Mouse (Mus musculus): ENCODE data around the gene Tmem145.

Tmem145 gene

GRCm38 (mm10) chr7:25275555-25276298 is 30.2 kb upstream of the Tmem145 start:
- DNase-seq (ENCODE audit: low spot score): no peak

GRCm38 (mm10) chr7:25277405-25277804 is 28.5 kb upstream of the Tmem145 start:
- DNase-seq (ENCODE audit: low spot score): no peak

GRCm38 (mm10) chr7:25277998-25278340 is 27.9 kb upstream of the Tmem145 start:
- DNase-seq (ENCODE audit: low spot score): no peak

- DNase-seq (ENCODE audit: low spot score): peak; percentile 86
These were observed 27.4 kb upstream of the Tmem145 start for GRCm38 (mm10) chr7:25278341-25279075.

GRCm38 (mm10) chr7:25279076-25279860 is 26.6 kb upstream of the Tmem145 start:
- DNase-seq (ENCODE audit: low spot score): peak; percentile 91

GRCm38 (mm10) chr7:25279861-25280791 is 25.8 kb upstream of the Tmem145 start:
- DNase-seq (ENCODE audit: low spot score): no peak

GRCm38 (mm10) chr7:25281166-25281733 is 24.7 kb upstream of the Tmem145 start:
- no peak for DNase-seq (ENCODE audit: low spot score)

- DNase-seq (ENCODE audit: low spot score): peak; percentile 95
These were observed 23.9 kb upstream of the Tmem145 start for GRCm38 (mm10) chr7:25281734-25282601.

GRCm38 (mm10) chr7:25282731-25283211 is 23.1 kb upstream of the Tmem145 start:
- DNase-seq (ENCODE audit: low spot score): no peak

- no peak for DNase-seq (ENCODE audit: low spot score)
These were observed 22.3 kb upstream of the Tmem145 start for GRCm38 (mm10) chr7:25283637-25284036.

GRCm38 (mm10) chr7:25284171-25284570 is 21.7 kb upstream of the Tmem145 start:
- DNase-seq (ENCODE audit: low spot score): no peak

- no peak for DNase-seq (ENCODE audit: low spot score)
These were observed 21.1 kb upstream of the Tmem145 start for GRCm38 (mm10) chr7:25284766-25285165.

- no peak for DNase-seq (ENCODE audit: low spot score)
These were observed 20.2 kb upstream of the Tmem145 start for GRCm38 (mm10) chr7:25285511-25286238.

- DNase-seq (ENCODE audit: low spot score): no peak
These were observed 18.9 kb upstream of the Tmem145 start for GRCm38 (mm10) chr7:25286989-25287388.

GRCm38 (mm10) chr7:25288011-25288410 is 17.9 kb upstream of the Tmem145 start:
- no peak for DNase-seq (ENCODE audit: low spot score)

GRCm38 (mm10) chr7:25288721-25289120 is 17.2 kb upstream of the Tmem145 start:
- DNase-seq (ENCODE audit: low spot score): no peak

- no peak for DNase-seq (ENCODE audit: low spot score)
These were observed 16.0 kb upstream of the Tmem145 start for GRCm38 (mm10) chr7:25289925-25290324.

GRCm38 (mm10) chr7:25290463-25290862 is 15.4 kb upstream of the Tmem145 start:
- no peak for DNase-seq (ENCODE audit: low spot score)

GRCm38 (mm10) chr7:25290911-25291310 is 15.0 kb upstream of the Tmem145 start:
- no peak for DNase-seq (ENCODE audit: low spot score)

All from left cerebral cortex, adult 11 months (tissue).